Mouse (Mus musculus) testis, postnatal 14 days (tissue): ENCODE data around the gene Qdpr.
A peak's percentile ranks its signal among the peaks of the same experiment; 100 is the strongest.

Experiments
- DNase-seq: peaks from one replicate; pipeline ENCODE4 v3.0.0; 2021; ENCODE audit warnings: low spot score

The Qdpr gene

GRCm38 (mm10) chr5:45449831-45450716 is at the start of gene Qdpr:
Gene Qdpr (minus strand): TSS chr5:45450236.
- peak; percentile 96 for DNase-seq

GRCm38 (mm10) chr5:45497564-45497963 is 47.5 kb upstream of the Qdpr start:
- no peak for DNase-seq

GRCm38 (mm10) chr5:45496930-45497550 is 47.0 kb upstream of the Qdpr start:
- no peak for DNase-seq

- DNase-seq, result no peak
Observed at GRCm38 (mm10) chr5:45496479-45496878, 46.4 kb upstream of the Qdpr start.

- no peak for DNase-seq
Observed at GRCm38 (mm10) chr5:45496042-45496441, 46.0 kb upstream of the Qdpr start.

- DNase-seq, result no peak
Observed at GRCm38 (mm10) chr5:45495429-45495975, 45.5 kb upstream of the Qdpr start.

GRCm38 (mm10) chr5:45494093-45494755 is 44.2 kb upstream of the Qdpr start:
- no peak for DNase-seq

GRCm38 (mm10) chr5:45493191-45494092 is 43.4 kb upstream of the Qdpr start, which contains the start of gene Lap3:
Gene Lap3 (plus strand): TSS chr5:45493374.
- DNase-seq, result peak; percentile 99

GRCm38 (mm10) chr5:45491776-45492175 is 41.7 kb upstream of the Qdpr start:
- no peak for DNase-seq

GRCm38 (mm10) chr5:45483654-45484053 is 33.6 kb upstream of the Qdpr start:
- no peak for DNase-seq

- no peak for DNase-seq
Observed at GRCm38 (mm10) chr5:45482607-45483006, 32.6 kb upstream of the Qdpr start.

- no peak for DNase-seq
Observed at GRCm38 (mm10) chr5:45481125-45481524, 31.1 kb upstream of the Qdpr start.

- DNase-seq, result no peak
Observed at GRCm38 (mm10) chr5:45480066-45480465, 30.0 kb upstream of the Qdpr start.

GRCm38 (mm10) chr5:45477601-45478000 is 27.6 kb upstream of the Qdpr start:
- DNase-seq, result no peak

- no peak for DNase-seq
Observed at GRCm38 (mm10) chr5:45476288-45476687, 26.3 kb upstream of the Qdpr start.

- DNase-seq, result no peak
Observed at GRCm38 (mm10) chr5:45475771-45476170, 25.7 kb upstream of the Qdpr start.

- no peak for DNase-seq
Observed at GRCm38 (mm10) chr5:45474758-45475157, 24.7 kb upstream of the Qdpr start.

- DNase-seq, result no peak
Observed at GRCm38 (mm10) chr5:45474215-45474614, 24.2 kb upstream of the Qdpr start.

GRCm38 (mm10) chr5:45473521-45473920 is 23.5 kb upstream of the Qdpr start:
- no peak for DNase-seq

GRCm38 (mm10) chr5:45472880-45473450 is 22.9 kb upstream of the Qdpr start:
- DNase-seq, result no peak

- DNase-seq, result no peak
Observed at GRCm38 (mm10) chr5:45454456-45454855, 4.4 kb upstream of the Qdpr start.
